Comparison of ENCODE assay signal across 17 mouse cellular contexts in the genomic region with DNA sequence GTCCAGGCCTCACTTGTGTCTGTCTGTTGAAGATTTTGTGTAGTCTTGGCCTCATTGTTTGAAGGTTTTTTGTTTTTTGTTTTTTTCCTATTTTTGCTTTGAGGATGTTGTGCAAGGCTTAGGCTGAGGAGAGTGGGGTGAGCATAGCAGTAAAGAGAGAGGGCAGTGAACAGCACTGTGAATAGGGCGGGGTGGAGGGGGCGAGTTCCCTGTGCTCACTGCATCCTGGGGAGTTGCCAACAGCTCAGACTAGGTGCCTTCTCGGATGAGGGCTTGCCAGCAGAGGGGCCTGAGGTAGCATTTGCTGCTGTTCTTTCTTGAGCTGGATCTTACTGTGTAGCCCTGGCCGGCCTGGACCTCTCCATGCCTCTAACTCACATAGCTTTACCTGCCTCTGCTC. TPM values are rescaled to one million over a fixed set of nuclear protein-coding genes. Genes with fewer than 3 reads are reported as not detected.
DNase-seq lines count a peak whose midpoint lies in the region; TF ChIP-seq lines count a peak whose summit lies in the region.
"Had no signal": no experiment of that assay in that cellular context is flagged by ENCODE, and none has a peak within 500 bp of the region (broad histone marks: within the 10 kb centered on the region; RNA-seq: fewer than 3 reads in every experiment).

No protein-coding gene starts in this region.

- DNase-seq in cerebellum, postnatal 25 days: peak; percentile 14 to 39
- DNase-seq in cerebellum, adult 8-10 months: no peak
- DNase-seq in gastrocnemius, adult 2 months: peak; percentile 21
- DNase-seq in gastrocnemius, postnatal 4 days (ENCODE audit: low spot score in 2 of 2): no peak
- DNase-seq in left cerebral cortex, postnatal 4 days: peak; percentile 12
- DNase-seq in left cerebral cortex, postnatal 36 days (ENCODE audit: low spot score in 2 of 2): no peak
- peak; percentile 61 for DNase-seq in brain, embryonic 14.5 days (ENCODE audit: low read depth)
- DNase-seq: adrenal gland, postnatal 25 days; kidney, postnatal 36 days; liver, embryonic 13.5 days; lung, adult 2 months; lung, postnatal 14 days; thymus, postnatal 14 days had no signal

- no peak overlapping the region for H3K27ac ChIP-seq in gastrocnemius, adult 2 months
- H3K27ac ChIP-seq: embryonic facial prominence, embryonic 10.5 days; hindbrain, embryonic 12.5 days; kidney, embryonic 15.5 days; liver, embryonic 13.5 days had no signal

- no peak overlapping the region for H3K4me3 ChIP-seq in gastrocnemius, adult 2 months
- H3K4me3 ChIP-seq: embryonic facial prominence, embryonic 10.5 days; hindbrain, embryonic 12.5 days; kidney, embryonic 15.5 days; liver, embryonic 13.5 days had no signal

- TF ChIP-seq CTCF in gastrocnemius, adult 2 months (IDR thresholded peaks at IDR 0.05): no peak
- TF ChIP-seq CTCF in brain, embryonic 14.5 days (IDR thresholded peaks at IDR 0.05; ENCODE audit: borderline replicate concordance, extremely low read depth, insufficient read depth, insufficient read length): no peak

- intact Hi-C loops in gastrocnemius, adult 2 months (cut with DNase I): no loop called here
- intact Hi-C loops in left cerebral cortex, postnatal 4 days (cut with DNase I): no loop called here
- intact Hi-C loops in left cerebral cortex, postnatal 36 days (cut with DNase I): loop anchor here (5.0 kb wide), 1 partner anchor 39 kb away; no protein-coding TSS in a partner anchor

- TF ChIP-seq POLR2A in brain, embryonic 14.5 days (IDR thresholded peaks at IDR 0.05; ENCODE audit: borderline replicate concordance, extremely low read depth, insufficient read depth, insufficient read length, poor library complexity, severe bottlenecking): no peak

RNA-seq across cellular contexts. Expression of a gene that starts 41.9 kb away (rescaled TPM):
- total RNA-seq in gastrocnemius, adult 2 months (2021): 10 to 100 TPM in 1 of 2 experiments, 1 to 10 TPM in 1; 5.1 to 21.3 TPM
- total RNA-seq in gastrocnemius, postnatal 4 days (2021): 1 to 10 TPM in 1 of 2 experiments, under 1 TPM in 1; 0.83 to 1.8 TPM
- total RNA-seq in left cerebral cortex, postnatal 4 days (2021): 100 to 1,000 TPM; 116 to 117 TPM
- total RNA-seq in left cerebral cortex, postnatal 36 days (2021): 100 to 1,000 TPM; 122 to 133 TPM
- 15.5 and 18.0 TPM in 2 replicates for polyA plus RNA-seq in brain, embryonic 14.5 days (2012; rRNA removed)
- total RNA-seq: granulocyte monocyte progenitor cell, adult 5-6 weeks had no signal

Comparison
In these comparisons a context has a peak if more than half of its experiments do, and no peak if none do; other contexts are left out.
1. DNase-seq: peak in cerebellum, postnatal 25 days (2 of 2), gastrocnemius, adult 2 months (single experiment), left cerebral cortex, postnatal 4 days (single experiment) and brain, embryonic 14.5 days (single experiment); none in cerebellum, adult 8-10 months (single experiment), gastrocnemius, postnatal 4 days (0 of 2) and left cerebral cortex, postnatal 36 days (0 of 2).
2. RNA of a gene that starts 41.9 kb away (total RNA-seq): 122 to 133 TPM in left cerebral cortex, postnatal 36 days and 116 to 117 TPM in left cerebral cortex, postnatal 4 days; 5.1 to 21.3 TPM in gastrocnemius, adult 2 months and 0.83 to 1.8 TPM in gastrocnemius, postnatal 4 days; every median in the first group is over 4 times any median in the second.